Mouse (Mus musculus): ENCODE results near the gene Spred1. TPM values are rescaled to one million over a fixed set of nuclear protein-coding genes. Genes with fewer than 3 reads are reported as not detected.

Gene Spred1
- total RNA-seq (2018; cell fraction: chromatin; rRNA removed): 100 to 1,000 TPM in 15 of 26 experiments, 10 to 100 TPM in 11; 24.2 to 422 (median 131) TPM
- 100 to 1,000 TPM in 8 of 26 experiments, 10 to 100 TPM in 18; 32.3 to 215 (median 62.1) TPM for total RNA-seq (2018; cell fraction: cytosol; rRNA removed)
- 100 to 1,000 TPM in 21 of 26 experiments, 10 to 100 TPM in 5; 45.2 to 391 (median 164) TPM for total RNA-seq (2018; cell fraction: nucleus; rRNA removed)
- polyA plus RNA-seq (2018): 22.5 to 77.4 TPM (median 23.7 TPM) in 3 replicates

DNA sequence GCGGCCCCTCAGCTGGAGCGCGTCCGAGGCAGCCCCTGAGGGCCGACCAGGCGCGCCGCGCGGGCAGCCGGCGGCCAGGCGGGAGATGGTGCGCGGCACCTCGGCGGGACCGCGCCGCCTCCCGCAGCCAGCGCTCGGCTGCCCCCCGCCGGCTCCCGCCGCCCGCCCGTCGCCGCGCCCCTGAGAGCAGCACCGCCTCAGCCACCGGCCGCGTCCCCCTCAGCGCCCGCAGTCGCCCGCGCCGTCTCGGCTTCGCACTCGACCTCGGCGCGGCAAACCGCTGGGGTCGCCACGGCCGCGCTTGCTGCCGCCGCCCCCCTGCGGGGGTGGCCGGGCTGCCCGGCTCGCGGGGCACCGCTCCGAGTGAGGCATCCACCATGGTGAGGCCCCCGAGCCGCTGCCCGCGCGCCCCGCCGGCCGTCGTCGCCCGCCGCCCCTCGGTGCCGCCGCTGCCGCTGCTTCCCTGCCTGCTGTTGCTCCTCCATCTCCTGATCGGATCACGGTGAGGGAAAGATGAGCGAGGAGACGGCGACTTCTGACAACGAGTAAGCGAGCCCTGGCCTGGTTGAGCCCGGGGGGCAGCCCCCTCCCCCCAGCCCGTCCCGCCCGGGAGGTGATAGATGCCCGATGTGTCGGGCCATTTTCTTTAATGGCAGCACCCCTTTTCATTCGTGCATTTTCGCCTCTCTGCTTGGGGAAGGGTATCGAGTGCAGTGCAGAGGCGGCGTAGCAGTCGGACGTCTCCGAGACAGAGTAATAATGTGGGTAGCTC, at the start of gene Spred1:
Spred1 (plus strand) TSS at position 163 of the 772 bp plus-strand sequence.
- Histone ChIP-seq H3K27ac (peak within 1 kb of the TSS; percentile 90), H3K4me3 (ENCODE audit: inconsistent target) (peak within 1 kb of the TSS; percentile 82), H3K79me2 (ENCODE audit: inconsistent target) (peaks cover 49% of the 10 kb centered on the region), H3K36me3 (ENCODE audit: inconsistent target) (no peaks in the 10 kb centered on the region)
- WGBS (ENCODE audit: missing documents): 1% methylated on average over 83 of the region's 99 CpGs

DNA sequence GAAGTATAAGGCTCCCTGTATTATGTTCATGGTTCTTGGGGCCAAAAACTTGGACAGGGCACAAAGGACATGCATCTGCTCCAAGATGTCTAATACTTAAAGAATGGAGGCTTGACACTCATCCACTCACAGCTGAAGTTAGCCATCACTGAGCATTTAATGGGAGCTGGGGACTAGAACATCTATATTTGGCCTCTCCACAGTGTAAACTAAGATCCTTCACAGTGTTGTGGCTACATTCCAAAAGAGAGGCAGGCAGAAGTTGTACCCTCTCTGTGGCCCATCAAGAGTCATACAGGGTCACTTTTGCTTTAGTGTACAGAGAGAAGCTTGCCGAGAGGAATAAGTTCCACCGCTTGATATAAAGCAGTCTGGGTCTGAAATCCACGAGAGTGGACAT, 49.6 kb upstream of the Spred1 start:
- Histone ChIP-seq H3K36me3 (ENCODE audit: inconsistent target) (no peaks in the 10 kb centered on the region), H3K27ac (no peak overlapping the region), H3K79me2 (ENCODE audit: inconsistent target) (no peaks in the 10 kb centered on the region), H3K4me3 (ENCODE audit: inconsistent target) (no peak overlapping the region)
- WGBS (ENCODE audit: missing documents): 93% methylated on average over 3 of the region's 3 CpGs

DNA sequence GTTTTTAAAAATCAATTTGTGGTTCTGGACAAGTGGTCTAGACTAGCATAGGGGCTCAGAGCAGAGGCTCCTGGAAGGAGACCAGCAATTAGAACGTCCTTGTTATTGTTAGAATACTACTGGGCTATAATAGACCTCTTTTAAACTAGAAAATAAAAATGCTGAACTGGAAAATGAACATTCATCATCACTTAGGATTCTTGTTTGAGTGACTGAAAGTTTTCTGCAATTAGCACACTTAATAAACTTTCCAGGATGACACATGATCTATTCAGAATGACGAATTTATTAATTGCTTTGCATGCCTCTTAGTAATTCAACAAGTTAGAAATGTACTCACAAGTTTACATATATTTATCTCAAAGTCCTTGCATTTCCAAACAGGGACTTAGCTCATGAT, 42.5 kb upstream of the Spred1 start:
- Histone ChIP-seq H3K79me2 (ENCODE audit: inconsistent target) (no peaks in the 10 kb centered on the region), H3K4me3 (ENCODE audit: inconsistent target) (no peak overlapping the region), H3K27ac (no peak overlapping the region), H3K36me3 (ENCODE audit: inconsistent target) (no peaks in the 10 kb centered on the region)
- WGBS (ENCODE audit: missing documents): 98% methylated on average over 2 of the region's 2 CpGs

DNA sequence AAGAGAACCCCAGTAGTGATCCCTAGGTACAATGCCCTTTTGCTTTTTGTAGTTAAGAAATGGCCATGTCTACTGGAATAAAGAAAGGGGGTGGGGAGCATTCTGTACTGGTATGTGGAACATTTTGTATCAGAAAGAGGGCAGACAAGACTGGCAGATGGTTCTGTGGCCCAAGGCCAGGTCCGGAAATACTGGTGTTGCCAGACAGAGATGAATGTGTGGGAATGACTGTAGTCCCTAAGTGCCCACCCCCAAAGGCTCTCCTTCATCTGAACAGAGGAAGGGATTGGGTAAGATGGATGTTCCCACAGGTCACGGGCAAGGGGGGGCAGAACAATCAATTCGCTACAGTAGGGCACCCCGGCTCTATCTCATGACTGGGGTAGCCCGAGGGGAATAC, 41.6 kb upstream of the Spred1 start:
- no peak overlapping the region for H3K27ac ChIP-seq
- no peak overlapping the region for H3K4me3 ChIP-seq (ENCODE audit: inconsistent target)
- H3K79me2 ChIP-seq (ENCODE audit: inconsistent target): no peaks in the 10 kb centered on the region
- no peaks in the 10 kb centered on the region for H3K36me3 ChIP-seq (ENCODE audit: inconsistent target)
- 87% methylated on average over 5 of the region's 5 CpGs for WGBS (ENCODE audit: missing documents)

DNA sequence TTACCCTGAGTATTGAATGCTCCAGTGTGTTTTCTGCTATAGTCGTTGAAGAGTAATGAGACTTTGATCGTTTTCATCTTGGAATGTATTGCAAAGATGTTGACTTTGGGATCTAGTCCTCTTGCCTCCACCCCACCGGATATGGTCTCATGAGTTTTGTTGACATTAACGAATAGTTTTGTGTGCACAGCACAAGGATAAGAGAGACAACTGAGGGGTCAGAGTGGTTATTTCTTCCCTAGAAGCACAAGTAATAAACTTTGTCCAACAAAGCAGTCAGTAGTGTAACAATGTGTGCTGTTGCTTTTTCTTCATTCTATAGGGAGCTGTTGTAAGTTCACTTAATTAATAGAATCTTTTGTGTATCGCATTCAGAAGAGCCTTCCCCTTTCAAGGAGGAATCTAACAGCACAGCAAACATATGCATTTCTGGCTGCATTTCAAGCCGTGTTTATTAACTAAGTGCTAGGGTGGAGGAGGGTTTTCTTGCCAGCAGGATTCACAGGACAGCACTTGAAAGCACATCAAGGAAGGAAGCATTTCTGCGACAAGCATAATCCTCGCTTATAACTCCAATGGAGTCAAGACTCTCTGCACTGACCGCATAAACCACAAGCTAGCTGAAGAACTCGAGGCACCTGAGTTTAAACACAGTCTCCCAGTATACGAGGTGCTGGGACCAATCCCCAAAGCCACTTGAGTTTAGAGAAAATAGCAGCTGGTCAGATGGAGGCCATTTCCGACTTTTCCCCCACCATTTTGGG, 35.0 kb upstream of the Spred1 start:
- 90% methylated on average over 12 of the region's 12 CpGs for WGBS (ENCODE audit: missing documents)
- H3K79me2 ChIP-seq (ENCODE audit: inconsistent target): no peaks in the 10 kb centered on the region
- no peaks in the 10 kb centered on the region for H3K36me3 ChIP-seq (ENCODE audit: inconsistent target)
- no peak overlapping the region for H3K4me3 ChIP-seq (ENCODE audit: inconsistent target)
- no peak overlapping the region for H3K27ac ChIP-seq

DNA sequence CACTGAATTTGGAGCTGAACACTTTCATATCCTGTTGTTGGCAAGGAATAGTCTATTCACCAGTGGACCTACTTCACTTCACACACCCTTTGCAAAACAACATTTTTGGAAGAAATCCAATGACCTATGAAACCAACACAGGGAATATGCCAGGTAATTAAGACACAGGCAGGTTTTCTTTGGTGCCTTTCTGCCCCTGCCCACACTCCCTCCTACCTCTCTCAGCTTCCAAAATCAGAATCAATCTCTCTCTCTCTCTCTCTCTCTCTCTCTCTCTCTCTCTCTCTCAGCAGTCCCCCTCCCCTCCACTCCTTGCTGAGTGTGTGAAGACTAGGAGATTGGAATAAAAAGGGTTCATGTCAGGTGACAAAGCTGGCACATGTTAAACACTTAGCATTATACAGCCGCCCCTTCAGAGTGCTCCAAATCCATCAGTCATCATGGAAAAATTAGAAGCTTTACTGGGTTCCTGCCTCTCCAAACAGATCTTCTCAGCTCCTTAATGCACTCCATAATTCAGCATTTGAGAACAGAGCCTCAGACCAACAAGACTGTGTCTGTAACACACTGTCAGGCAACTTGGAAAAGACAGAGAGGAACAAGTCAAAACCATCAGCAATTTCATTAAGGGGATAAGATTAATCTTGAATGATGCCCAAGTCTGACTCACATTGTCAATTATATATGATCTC, 34.3 kb upstream of the Spred1 start:
- WGBS (ENCODE audit: missing documents): 93% methylated on average over 1 of the region's 1 CpGs
- H3K36me3 ChIP-seq (ENCODE audit: inconsistent target): no peaks in the 10 kb centered on the region
- H3K4me3 ChIP-seq (ENCODE audit: inconsistent target): no peak overlapping the region
- no peaks in the 10 kb centered on the region for H3K79me2 ChIP-seq (ENCODE audit: inconsistent target)
- no peak overlapping the region for H3K27ac ChIP-seq

DNA sequence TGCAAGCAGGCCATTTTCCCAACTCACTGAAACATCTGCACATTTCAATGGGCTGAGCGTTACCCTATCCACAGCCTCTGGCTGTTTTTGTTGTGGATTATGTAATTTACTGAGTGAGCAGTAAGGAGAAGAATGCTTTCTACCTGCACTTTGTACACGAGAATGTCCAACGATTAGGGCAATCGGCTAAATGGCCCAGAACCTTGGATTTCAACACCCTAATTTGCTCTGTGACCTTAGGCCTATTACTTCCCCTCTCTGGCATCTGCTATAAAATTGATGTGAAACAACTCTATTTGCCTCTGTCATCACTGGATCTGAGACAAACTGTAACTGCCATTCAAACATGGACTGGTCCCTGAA, 33.7 kb upstream of the Spred1 start:
- Histone ChIP-seq H3K79me2 (ENCODE audit: inconsistent target) (no peaks in the 10 kb centered on the region), H3K4me3 (ENCODE audit: inconsistent target) (no peak overlapping the region), H3K27ac (no peak overlapping the region), H3K36me3 (ENCODE audit: inconsistent target) (no peaks in the 10 kb centered on the region)
- 27% methylated on average over 4 of the region's 4 CpGs for WGBS (ENCODE audit: missing documents)

DNA sequence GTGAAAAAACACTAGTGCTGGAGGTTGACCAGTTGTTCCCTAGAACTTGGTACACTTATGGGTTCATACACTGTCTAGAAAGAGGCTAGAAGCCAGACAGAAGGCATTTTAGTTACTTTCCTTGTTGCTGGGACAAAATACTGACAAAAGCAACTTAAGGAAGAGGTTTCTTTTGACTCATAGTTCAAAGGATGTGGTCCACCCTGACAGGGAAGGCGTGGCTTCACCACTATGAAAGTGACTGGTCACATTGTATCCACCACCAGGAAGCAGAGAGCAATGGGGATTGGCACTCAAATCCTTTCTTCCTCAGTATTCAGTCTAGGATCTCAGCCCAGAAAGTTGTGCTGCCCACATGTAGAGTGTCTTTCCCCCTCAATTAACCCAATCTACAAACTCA, 31.7 kb upstream of the Spred1 start:
- Histone ChIP-seq H3K27ac (no peak overlapping the region), H3K4me3 (ENCODE audit: inconsistent target) (no peak overlapping the region), H3K79me2 (ENCODE audit: inconsistent target) (no peaks in the 10 kb centered on the region), H3K36me3 (ENCODE audit: inconsistent target) (no peaks in the 10 kb centered on the region)
- WGBS (ENCODE audit: missing documents): 73% methylated on average over 1 of the region's 1 CpGs

DNA sequence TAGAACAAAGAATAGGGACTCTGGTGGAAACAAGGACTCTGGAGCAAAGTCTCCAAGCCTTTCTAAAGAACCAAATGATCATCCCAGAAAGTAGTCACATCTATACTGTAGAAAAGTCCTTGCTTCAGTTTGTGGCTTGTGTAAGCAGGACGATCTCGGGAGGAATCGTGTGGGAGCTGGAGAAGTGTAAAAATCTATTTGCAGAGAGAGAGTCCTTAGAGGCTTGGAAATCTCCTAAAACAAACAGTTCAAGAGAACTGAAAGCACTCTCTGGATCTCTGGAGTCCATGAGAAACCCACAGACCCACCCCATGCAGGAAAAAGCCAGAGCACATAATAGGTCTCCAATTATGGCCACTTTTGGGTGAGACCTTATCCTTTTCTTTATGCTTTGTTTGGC, 31.1 kb upstream of the Spred1 start:
- H3K79me2 ChIP-seq (ENCODE audit: inconsistent target): no peaks in the 10 kb centered on the region
- no peaks in the 10 kb centered on the region for H3K36me3 ChIP-seq (ENCODE audit: inconsistent target)
- H3K27ac ChIP-seq: no peak overlapping the region
- no peak overlapping the region for H3K4me3 ChIP-seq (ENCODE audit: inconsistent target)
- 95% methylated on average over 3 of the region's 3 CpGs for whole genome bisulfite sequencing (ENCODE audit: missing documents)

DNA sequence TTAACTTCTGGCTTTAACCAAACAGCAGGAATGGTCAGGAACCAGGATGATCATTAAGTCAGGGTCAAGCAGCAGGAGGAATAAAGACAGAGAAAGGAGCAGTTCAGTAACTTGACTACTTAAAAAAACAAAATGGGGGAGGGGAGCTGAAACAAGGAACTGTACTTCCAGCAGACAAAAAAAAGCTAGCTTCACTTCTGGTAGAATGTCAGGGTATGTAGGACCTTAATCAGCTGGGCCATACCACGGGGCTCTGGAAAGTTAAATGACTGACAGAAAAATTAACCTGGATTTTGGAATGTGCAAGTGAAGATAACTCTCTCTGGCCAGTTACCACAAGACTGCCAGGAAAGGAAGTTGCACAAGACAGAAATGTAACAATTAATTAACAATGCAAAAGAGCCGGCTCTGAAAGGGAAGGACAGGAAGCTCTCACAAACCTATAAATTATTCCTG, 28.2 kb upstream of the Spred1 start:
- Histone ChIP-seq H3K4me3 (ENCODE audit: inconsistent target) (no peak overlapping the region), H3K36me3 (ENCODE audit: inconsistent target) (no peaks in the 10 kb centered on the region), H3K79me2 (ENCODE audit: inconsistent target) (no peaks in the 10 kb centered on the region), H3K27ac (peak overlapping the region; percentile 53)
- 4% methylated on average over 2 of the region's 2 CpGs for WGBS (ENCODE audit: missing documents)

DNA sequence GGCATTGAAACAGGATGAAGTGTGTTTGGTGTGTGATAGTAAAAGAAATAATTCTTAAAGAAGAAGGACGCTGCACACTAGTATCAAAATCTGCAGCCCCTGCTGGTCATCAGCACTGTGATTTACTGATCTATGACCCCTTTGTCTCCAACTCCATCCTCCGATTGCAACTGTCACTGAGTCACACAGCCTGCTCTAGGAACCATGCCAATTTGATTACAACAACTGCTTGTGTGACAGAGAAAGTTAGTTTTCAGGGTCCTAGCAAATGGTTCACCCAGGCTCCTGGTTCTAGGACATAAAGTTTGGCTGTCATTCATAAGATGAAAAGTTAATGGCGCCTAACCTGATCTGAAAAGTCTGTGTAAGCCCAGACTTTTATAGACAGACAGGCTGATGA, 25.7 kb upstream of the Spred1 start:
- no peak overlapping the region for H3K4me3 ChIP-seq (ENCODE audit: inconsistent target)
- no peaks in the 10 kb centered on the region for H3K36me3 ChIP-seq (ENCODE audit: inconsistent target)
- no peaks in the 10 kb centered on the region for H3K79me2 ChIP-seq (ENCODE audit: inconsistent target)
- 42% methylated on average over 3 of the region's 3 CpGs for WGBS (ENCODE audit: missing documents)
- H3K27ac ChIP-seq: no peak overlapping the region

DNA sequence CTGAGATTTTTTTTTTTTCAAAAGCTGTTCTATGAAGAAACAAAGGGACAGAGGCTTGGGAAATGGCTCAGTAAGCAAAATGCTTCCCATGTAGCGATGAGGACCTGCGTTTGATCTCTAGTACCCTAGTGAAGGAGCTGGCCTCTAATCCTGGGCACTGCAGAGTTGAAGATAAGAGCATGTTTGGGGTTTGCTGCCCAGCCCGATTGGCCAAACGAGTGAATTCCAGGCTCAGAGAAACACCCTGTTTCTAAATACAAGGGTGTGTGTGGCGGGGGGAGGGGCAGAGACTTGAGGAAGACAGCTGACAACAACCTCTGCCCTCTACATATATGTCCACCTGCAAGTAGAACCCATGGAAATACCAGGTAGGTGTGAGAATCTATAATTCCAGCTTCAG, 23.9 kb upstream of the Spred1 start:
- 72% methylated on average over 5 of the region's 5 CpGs for WGBS (ENCODE audit: missing documents)
- H3K79me2 ChIP-seq (ENCODE audit: inconsistent target): no peaks in the 10 kb centered on the region

DNA sequence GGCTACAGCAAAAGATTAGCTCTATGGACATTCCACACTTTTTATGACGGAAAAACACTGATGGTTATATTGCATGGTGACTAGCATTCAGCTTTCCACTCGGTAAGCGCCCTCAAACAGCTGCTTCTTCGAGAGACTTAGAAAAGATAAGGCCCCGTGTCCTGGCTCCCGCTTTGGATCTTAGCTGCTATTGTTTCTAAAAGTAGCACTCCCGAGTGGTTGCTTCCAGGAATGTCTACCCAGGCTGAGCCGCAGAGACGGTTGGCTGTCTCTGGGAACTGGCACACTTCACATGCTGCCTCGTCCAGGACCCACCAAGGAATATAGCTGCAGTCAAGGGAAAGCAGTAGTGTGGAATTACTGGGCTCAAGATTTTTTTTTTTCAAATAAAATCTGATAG, 21.9 kb upstream of the Spred1 start:
- WGBS (ENCODE audit: missing documents): 90% methylated on average over 10 of the region's 10 CpGs
- no peaks in the 10 kb centered on the region for H3K79me2 ChIP-seq (ENCODE audit: inconsistent target)
- H3K27ac ChIP-seq: no peak overlapping the region
- H3K36me3 ChIP-seq (ENCODE audit: inconsistent target): no peaks in the 10 kb centered on the region
- no peak overlapping the region for H3K4me3 ChIP-seq (ENCODE audit: inconsistent target)

More for the DNA sequence above, 23.9 kb upstream of the Spred1 start:
- no peak overlapping the region for H3K27ac ChIP-seq
- H3K4me3 ChIP-seq (ENCODE audit: inconsistent target): no peak overlapping the region
- H3K36me3 ChIP-seq (ENCODE audit: inconsistent target): no peaks in the 10 kb centered on the region

DNA sequence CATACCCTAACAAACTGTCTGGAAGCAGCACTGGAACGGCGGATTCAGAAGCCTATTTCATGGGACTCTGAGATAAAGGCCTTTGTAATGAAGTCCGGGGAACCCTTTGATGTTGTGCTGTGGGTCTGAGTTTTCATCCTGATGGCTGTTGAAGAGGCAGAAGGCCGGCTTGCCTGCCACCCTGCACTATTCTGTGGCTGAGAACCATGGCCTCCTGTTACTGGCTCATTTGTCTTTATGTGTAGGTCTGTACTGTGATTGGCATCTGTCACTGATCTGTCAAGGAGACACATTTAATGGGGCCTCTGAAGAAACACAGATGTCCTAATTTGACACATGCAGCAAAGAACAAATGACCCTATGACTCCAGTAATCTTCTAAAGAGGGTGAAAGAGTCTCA, 17.7 kb upstream of the Spred1 start:
- Histone ChIP-seq H3K4me3 (ENCODE audit: inconsistent target) (no peak overlapping the region), H3K79me2 (ENCODE audit: inconsistent target) (no peaks in the 10 kb centered on the region), H3K36me3 (ENCODE audit: inconsistent target) (no peaks in the 10 kb centered on the region), H3K27ac (no peak overlapping the region)
- WGBS (ENCODE audit: missing documents): 98% methylated on average over 4 of the region's 4 CpGs
